Mouse (Mus musculus) limb, embryonic 13.5 days (tissue): ENCODE results near the gene Hivep1. TPM values are rescaled to one million over a fixed set of nuclear protein-coding genes. Genes with fewer than 3 reads are reported as not detected.
A peak's percentile ranks its signal among the peaks of the same experiment; 100 is the strongest.

ENCODE experiments used
- ATAC-seq: fragments of 200-750 bp; cut with Nextera tagmentation; 2 replicates; pipeline ENCODE4 v1.8.0; 2017; ENCODE audit warnings: low read depth, moderate number of reproducible peaks, moderate TSS enrichment; ENCODE audit not compliant: low FRiP score
- H3K27ac ChIP-seq: fragments of 300-500 bp; sonication (generic); 2 replicates; pipeline ENCODE4 v1.5.1; 2015; ENCODE audit warnings: inconsistent platforms, mild to moderate bottlenecking, moderate library complexity
- H3K27me3 ChIP-seq: fragments of 300-500 bp; sonication (generic); 2 replicates; pipeline ENCODE4 v1.6.1; 2015; ENCODE audit warnings: mild to moderate bottlenecking, inconsistent platforms
- H3K36me3 ChIP-seq: fragments of 300-500 bp; sonication (generic); 2 replicates; pipeline ENCODE4 v1.6.1; 2015; ENCODE audit warnings: inconsistent platforms, mild to moderate bottlenecking, moderate library complexity
- H3K4me1 ChIP-seq: fragments of 300-500 bp; sonication (generic); 2 replicates; pipeline ENCODE4 v1.6.1; 2015; ENCODE audit warnings: inconsistent platforms
- H3K4me2 ChIP-seq: fragments of 300-500 bp; sonication (generic); replicated peaks from 2 replicates; pipeline ENCODE4 v1.6.1; 2015; ENCODE audit warnings: inconsistent platforms, mild to moderate bottlenecking, moderate library complexity
- H3K4me3 ChIP-seq: fragments of 300-500 bp; sonication (generic); 2 replicates; pipeline ENCODE4 v1.5.1; 2015; ENCODE audit warnings: moderate library complexity, mild to moderate bottlenecking, inconsistent platforms
- H3K9ac ChIP-seq: fragments of 300-500 bp; sonication (generic); 2 replicates; pipeline ENCODE4 v1.6.1; 2015; ENCODE audit warnings: mild to moderate bottlenecking, inconsistent platforms
- H3K9me3 ChIP-seq: fragments of 300-500 bp; sonication (generic); 2 replicates; pipeline ENCODE4 v1.6.1; 2016; ENCODE audit warnings: inconsistent platforms
- WGBS: fragments of 180-500 bp; shearing (Covaris S2); methylation state at CpG from one replicate; pipeline ENCODE4 v1.1.7; 2015; 5-methylcytosine and 5-hydroxymethylcytosine counted together
- polyA plus RNA-seq: library from polyadenylated mRNA; unstranded; fragments of >200 nt; fragmentation: Nextera tagmentation; extraction: Ambion mirVana; gene quantifications from 2 replicates; pipeline ENCODE4 v1.2.1, GENCODE M21; 2015

The Hivep1 gene
- polyA plus RNA-seq, 1 experiment from 2014 or later: 14.4 TPM

DNA sequence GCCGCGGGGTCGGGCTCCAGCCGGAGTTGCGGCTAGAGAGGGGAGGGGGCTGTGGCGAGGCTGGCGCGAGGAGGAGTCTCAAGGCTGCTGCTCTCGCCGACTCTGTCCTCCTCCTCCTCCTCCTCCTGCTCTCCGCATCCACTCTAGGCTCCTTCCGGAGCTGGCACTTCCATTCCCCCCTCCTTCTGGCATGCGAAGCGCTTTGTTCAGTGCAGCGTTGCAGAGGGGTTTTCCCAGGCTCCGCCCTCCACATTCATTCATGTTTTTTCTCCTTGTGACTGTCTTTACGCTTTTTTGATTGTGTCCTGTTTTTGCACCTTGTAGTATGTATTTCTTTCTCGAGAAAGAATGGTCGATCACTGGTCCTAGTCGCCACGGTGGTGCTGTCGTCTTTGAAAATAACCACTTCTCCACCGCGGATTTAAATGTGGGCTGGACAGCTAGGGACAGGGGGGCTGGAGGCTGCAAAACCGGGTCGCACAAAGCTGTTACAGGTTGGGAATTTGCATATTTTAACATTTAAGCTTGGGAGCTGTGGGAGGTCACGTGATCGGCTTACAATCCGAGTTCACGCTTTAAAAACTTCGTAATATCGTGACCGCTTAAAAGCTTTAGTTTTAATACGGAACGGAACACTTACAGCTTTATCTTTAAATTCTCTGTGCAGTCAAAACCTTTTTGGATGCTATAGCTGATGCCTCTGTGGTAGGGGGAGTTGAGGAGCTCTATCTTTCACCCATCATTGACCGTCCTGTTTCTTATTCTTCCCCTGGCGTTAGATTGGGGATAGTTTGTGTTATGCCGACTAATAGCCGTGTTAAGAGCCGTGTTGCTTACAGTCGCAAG is 1.1 kb downstream of the Hivep1 start:
- H3K27me3 ChIP-seq: no peaks in the 10 kb centered on the region
- ATAC-seq: no peak; the same call in 1 of the 2 replicates
- no peaks in the 10 kb centered on the region for H3K9me3 ChIP-seq
- peak overlapping the region; percentile 89 for H3K4me3 ChIP-seq
- H3K27ac ChIP-seq: peak overlapping the region; percentile 96
- H3K4me1 ChIP-seq: peaks cover 22% of the 10 kb centered on the region
- peak overlapping the region; percentile 82 for H3K4me2 ChIP-seq
- under 1% methylated on average over 40 of the region's 41 CpGs for WGBS
- peak overlapping the region; percentile 91 for H3K9ac ChIP-seq
- peaks cover 21% of the 10 kb centered on the region for H3K36me3 ChIP-seq

DNA sequence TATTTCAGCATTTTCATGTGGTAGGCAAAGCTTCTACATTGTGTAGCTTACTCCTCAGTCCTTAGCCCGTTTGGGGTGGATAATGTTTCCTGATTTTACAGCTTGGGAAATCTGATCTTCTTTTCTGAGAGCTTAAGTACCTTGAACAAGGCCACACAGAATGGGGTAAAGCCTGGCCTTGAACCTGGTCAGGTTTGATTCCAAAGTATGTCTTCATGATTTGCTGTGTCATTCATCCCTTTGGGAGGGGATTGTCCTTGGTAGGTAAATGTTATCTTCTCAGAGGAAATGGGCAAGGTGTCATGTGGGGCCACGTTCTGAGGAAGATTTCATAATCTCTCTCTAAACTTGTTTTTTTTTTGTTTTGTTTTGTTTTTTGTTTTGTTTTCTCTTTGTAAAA is 1.8 kb downstream of the Hivep1 start:
- H3K4me2 ChIP-seq: peak overlapping the region; percentile 82
- peak overlapping the region; percentile 91; the same call in 1 of the 2 replicates for H3K9ac ChIP-seq
- H3K9me3 ChIP-seq: no peaks in the 10 kb centered on the region
- no peak for ATAC-seq
- H3K4me1 ChIP-seq: peaks cover 16% of the 10 kb centered on the region
- H3K4me3 ChIP-seq: peak overlapping the region; percentile 89
- no peaks in the 10 kb centered on the region for H3K27me3 ChIP-seq
- 39% methylated on average over 2 of the region's 2 CpGs for WGBS
- H3K36me3 ChIP-seq: peaks cover 21% of the 10 kb centered on the region
- H3K27ac ChIP-seq: no peak overlapping the region

DNA sequence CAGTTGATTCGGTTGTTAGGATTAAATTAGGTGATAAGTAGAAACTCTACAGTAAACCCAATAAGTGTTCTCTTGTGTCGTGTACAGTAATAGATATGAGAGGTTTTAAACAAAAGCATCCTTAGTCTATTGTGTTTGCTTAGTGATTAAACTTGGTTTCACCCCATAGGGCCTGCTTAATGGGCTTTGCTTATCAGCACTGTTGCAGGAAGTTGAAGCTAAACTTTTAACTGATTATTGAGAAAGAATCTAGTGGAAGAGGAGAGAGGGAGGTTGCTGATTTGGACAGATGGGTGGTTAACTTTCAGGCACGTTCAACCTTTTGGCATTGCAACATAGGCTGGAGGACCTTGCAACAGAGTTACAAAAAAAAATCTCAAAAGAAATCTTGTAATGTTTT is 2.3 kb downstream of the Hivep1 start:
- no peak overlapping the region for H3K4me2 ChIP-seq
- WGBS: 81% methylated on average over 3 of the region's 3 CpGs

DNA sequence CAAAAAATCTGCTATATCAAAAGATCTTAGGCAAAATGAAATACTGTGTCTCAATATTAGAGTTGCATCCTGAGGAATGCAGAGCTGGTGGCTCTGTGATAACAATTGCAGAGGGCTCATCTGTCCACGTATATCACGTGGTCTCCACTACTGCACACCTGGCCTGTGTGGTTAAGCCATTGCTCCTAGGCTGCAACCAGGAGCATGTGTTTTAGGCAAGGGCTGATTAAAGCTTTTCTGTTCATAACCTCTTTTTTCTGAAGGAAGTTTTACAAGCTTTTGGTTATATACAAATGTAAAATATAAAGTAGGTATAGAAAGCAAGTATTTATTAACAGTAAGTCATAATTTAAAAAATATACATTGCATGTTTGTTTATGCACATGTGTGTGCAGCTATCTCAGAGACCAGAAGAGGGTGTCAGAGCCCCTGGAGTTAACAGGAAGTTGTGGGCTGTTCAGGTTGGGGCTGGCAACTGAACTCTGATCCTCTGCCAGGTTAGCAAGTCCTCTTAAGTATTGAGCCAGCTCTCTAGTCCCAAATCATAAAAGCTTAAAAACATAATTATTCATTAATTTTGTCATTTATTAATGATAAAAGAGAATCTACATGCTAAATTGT is 5.0 kb downstream of the Hivep1 start:
- Histone ChIP-seq H3K9ac (no peak overlapping the region), H3K27me3 (no peaks in the 10 kb centered on the region), H3K4me1 (peaks cover 6% of the 10 kb centered on the region; the same call in 1 of the 2 replicates), H3K9me3 (no peaks in the 10 kb centered on the region), H3K27ac (no peak overlapping the region), H3K4me2 (no peak overlapping the region), H3K4me3 (no peak overlapping the region), H3K36me3 (peaks cover 42% of the 10 kb centered on the region)
- WGBS: 87% methylated on average over 2 of the region's 2 CpGs
- no peak for ATAC-seq

More for the DNA sequence above, 2.3 kb downstream of the Hivep1 start:
- peaks cover 12% of the 10 kb centered on the region for H3K4me1 ChIP-seq
- no peak overlapping the region for H3K27ac ChIP-seq
- no peaks in the 10 kb centered on the region for H3K27me3 ChIP-seq
- H3K36me3 ChIP-seq: peaks cover 21% of the 10 kb centered on the region
- H3K4me3 ChIP-seq: no peak overlapping the region
- no peak overlapping the region for H3K9ac ChIP-seq
- ATAC-seq: no peak
- H3K9me3 ChIP-seq: no peaks in the 10 kb centered on the region

DNA sequence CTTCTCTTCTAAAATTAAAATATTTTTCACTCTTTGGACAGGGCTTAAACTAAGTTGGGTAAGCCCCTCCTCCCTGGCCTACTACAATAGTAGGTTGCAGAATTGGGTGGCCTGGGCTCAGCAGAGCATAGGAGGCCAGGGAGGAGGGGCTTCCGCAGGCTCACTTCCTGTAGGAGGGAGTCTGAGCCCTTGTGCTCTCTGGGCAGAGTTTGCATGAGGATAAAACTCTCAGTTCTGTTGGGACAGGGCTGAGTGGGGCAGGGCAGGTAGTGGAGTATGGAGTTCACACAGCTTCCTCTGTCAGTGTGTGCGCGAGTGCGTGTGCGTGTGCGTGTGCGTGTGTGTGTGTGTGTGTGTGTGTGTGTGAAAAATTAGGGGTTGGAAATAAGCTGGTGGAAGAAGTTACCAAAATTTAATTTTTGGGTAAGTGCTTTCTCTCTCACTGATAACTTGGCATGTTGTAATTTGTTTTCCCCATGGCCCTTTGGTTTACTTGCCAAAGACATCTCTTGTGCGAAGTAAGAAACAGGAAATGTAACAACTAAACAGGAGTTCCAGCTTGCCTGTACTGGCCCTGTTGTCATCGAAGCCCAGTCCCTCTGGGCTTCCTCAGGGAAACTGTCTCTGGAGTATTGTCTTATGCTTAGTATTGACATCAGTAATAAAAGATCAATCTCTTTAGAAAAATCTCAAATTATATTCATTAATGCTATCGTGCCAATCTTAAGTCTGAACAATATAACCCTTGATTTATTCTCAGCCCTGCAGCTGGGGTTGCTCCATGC is 9.2 kb downstream of the Hivep1 start:
- H3K9ac ChIP-seq: no peak overlapping the region
- H3K9me3 ChIP-seq: no peaks in the 10 kb centered on the region
- no peak overlapping the region for H3K4me2 ChIP-seq
- no peak for ATAC-seq
- H3K4me3 ChIP-seq: no peak overlapping the region
- no peaks in the 10 kb centered on the region for H3K4me1 ChIP-seq
- no peaks in the 10 kb centered on the region for H3K27me3 ChIP-seq
- 90% methylated on average over 10 of the region's 10 CpGs for WGBS
- H3K27ac ChIP-seq: no peak overlapping the region
- H3K36me3 ChIP-seq: peaks cover 49% of the 10 kb centered on the region

DNA sequence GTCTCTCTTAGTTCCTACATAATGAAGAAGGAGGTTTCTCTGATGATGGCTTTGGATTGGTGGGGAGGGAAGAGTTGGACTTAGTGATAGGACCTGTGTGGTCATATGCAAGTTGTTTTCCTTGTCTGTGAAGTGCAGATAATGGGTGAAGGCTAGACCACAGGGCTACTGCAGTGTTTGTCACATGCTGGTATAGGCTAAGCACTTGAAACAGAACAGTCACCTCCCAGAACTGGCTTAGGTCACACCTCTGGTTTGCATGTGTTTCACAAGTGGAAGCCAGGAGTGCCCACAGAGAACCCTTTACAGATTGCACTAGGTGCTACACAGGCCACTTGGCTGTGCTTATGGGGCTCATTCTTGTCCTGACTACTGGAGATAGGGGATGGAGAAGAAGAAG is 12.4 kb downstream of the Hivep1 start:
- Histone ChIP-seq H3K4me3 (no peak overlapping the region), H3K9me3 (no peaks in the 10 kb centered on the region), H3K9ac (no peak overlapping the region), H3K27ac (no peak overlapping the region), H3K36me3 (peaks cover 49% of the 10 kb centered on the region), H3K27me3 (no peaks in the 10 kb centered on the region), H3K4me1 (no peaks in the 10 kb centered on the region), H3K4me2 (no peak overlapping the region)
- no peak for ATAC-seq

DNA sequence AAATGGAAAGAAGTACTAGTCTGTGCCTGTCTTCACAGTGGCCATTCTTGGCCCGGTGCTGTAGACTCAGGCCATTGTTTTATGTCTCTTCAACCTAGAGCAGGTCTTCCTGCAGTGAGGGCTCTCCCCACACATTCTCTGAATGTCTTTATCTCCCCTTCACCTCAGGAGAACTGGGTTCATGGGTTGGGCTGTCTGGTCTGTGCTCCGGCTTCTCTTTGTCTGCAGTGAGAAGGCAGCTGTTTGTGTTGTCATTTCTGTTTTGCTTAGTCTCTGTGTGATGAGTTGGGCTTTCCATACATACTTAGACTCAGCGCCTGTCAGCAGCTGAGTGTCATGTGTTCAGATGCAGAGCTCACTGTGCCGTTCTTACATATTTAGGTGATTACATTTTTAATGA is 18.4 kb downstream of the Hivep1 start:
- peaks cover 22% of the 10 kb centered on the region for H3K36me3 ChIP-seq
- H3K27me3 ChIP-seq: no peaks in the 10 kb centered on the region
- no peak for ATAC-seq
- H3K27ac ChIP-seq: no peak overlapping the region
- H3K9me3 ChIP-seq: no peaks in the 10 kb centered on the region
- no peak overlapping the region for H3K4me3 ChIP-seq
- no peak overlapping the region for H3K9ac ChIP-seq
- H3K4me1 ChIP-seq: peaks cover 7% of the 10 kb centered on the region; the same call in 1 of the 2 replicates
- no peak overlapping the region for H3K4me2 ChIP-seq
- 81% methylated on average over 4 of the region's 4 CpGs for WGBS

DNA sequence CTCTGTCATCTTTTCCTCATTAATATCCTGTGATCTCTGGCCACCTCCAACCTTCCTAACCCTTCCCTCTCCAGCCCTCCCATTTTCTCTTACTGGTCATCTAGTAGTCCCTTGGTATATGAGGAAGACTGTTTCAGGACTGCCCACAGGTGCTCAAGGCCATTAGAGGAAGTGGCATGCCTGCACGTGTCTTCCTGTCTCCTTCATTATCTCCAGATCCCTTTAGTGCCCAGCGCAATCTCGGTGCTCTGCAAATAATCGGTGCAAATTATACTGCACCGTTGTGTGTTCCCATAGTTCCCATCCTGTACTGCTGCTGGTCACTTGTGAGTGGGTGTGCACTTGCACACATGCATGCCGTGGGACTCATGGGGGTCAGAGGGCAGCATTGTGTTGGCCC is 19.2 kb downstream of the Hivep1 start:
- no peaks in the 10 kb centered on the region for H3K27me3 ChIP-seq
- 79% methylated on average over 6 of the region's 6 CpGs for WGBS
- H3K4me2 ChIP-seq: no peak overlapping the region
- no peak overlapping the region for H3K27ac ChIP-seq
- no peak overlapping the region for H3K4me3 ChIP-seq
- no peak overlapping the region for H3K9ac ChIP-seq
- no peak for ATAC-seq
- peaks cover 16% of the 10 kb centered on the region for H3K36me3 ChIP-seq
- H3K9me3 ChIP-seq: no peaks in the 10 kb centered on the region
- peaks cover 12% of the 10 kb centered on the region; the same call in 1 of the 2 replicates for H3K4me1 ChIP-seq

DNA sequence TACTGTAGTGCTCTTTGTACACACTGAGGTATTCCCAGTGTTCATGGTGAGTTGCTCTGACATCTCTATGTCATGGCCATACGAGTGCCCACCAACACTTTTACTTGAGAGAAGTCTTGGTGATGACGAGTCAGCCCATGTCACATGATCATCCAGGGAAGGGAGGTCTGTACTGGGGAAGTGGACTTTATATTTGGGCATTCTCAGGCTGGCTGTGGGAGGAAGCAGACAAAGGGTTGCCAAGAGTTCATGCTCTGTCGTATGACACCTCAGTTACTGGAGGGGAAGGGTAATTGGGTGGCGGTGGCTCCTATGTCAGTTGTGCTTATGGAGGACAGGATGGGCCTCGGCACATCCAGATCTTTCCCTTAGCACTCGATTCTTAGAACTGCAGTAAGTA is 21.5 kb downstream of the Hivep1 start:
- H3K27ac ChIP-seq: no peak overlapping the region
- H3K9me3 ChIP-seq: no peaks in the 10 kb centered on the region
- no peak for ATAC-seq
- no peak overlapping the region for H3K9ac ChIP-seq
- peaks cover 10% of the 10 kb centered on the region; the same call in 1 of the 2 replicates for H3K36me3 ChIP-seq
- peaks cover 17% of the 10 kb centered on the region; the same call in 1 of the 2 replicates for H3K4me1 ChIP-seq
- no peak overlapping the region for H3K4me2 ChIP-seq
- WGBS: 81% methylated on average over 6 of the region's 6 CpGs
- no peaks in the 10 kb centered on the region for H3K27me3 ChIP-seq
- no peak overlapping the region for H3K4me3 ChIP-seq

DNA sequence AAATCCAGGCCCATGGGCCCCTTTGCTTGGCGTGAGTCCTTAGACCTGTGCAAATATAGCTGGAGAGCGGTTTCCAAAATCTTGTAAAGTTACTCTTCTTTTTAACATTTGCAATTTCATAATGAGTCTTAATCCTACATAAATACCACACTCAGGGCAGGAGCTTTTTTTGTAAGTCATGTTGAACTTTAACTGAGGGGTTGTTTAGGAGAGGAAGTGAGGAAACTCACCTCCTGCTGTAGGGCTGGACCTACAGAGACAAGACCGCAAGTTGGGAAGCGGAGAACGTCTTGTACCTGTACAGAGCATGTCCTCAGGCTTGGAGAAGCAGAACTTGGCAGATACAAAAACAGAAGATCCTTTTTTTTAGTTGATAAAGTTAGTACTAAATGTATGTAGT is 23.7 kb downstream of the Hivep1 start:
- no peak overlapping the region for H3K4me3 ChIP-seq
- H3K4me2 ChIP-seq: no peak overlapping the region
- no peak overlapping the region for H3K27ac ChIP-seq
- peaks cover 17% of the 10 kb centered on the region; the same call in 1 of the 2 replicates for H3K4me1 ChIP-seq
- no peaks in the 10 kb centered on the region for H3K27me3 ChIP-seq
- no peak for ATAC-seq
- H3K36me3 ChIP-seq: peaks cover 6% of the 10 kb centered on the region; the same call in 1 of the 2 replicates
- WGBS: 68% methylated on average over 5 of the region's 5 CpGs
- H3K9me3 ChIP-seq: no peaks in the 10 kb centered on the region
- H3K9ac ChIP-seq: no peak overlapping the region

DNA sequence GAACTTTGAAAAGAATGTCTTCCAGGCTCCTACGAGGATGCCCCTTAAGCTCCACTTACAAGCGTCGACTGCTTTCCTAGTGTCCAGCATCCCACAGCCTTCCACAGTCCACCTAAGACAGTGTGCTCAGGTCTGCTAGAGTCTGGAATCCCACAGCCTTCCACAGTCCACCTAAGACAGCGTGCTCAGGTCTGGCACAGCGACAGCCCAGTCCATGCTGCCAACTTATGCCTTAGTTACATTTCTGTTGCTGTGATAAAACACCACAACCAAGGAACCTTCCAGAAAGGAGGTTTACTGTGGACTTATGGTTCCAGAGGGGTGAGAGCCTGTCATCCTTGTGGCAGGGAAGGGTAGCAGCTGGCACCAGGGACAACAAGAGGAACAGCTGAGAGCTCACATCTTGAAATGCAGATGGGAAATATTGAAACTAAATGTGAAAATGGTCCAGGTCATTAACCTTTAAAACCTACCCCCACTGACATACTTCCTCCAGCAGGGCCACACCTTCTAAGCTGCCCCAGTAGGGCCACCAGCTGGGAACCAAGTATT is 25.0 kb downstream of the Hivep1 start:
- WGBS: 91% methylated on average over 5 of the region's 5 CpGs
- H3K4me3 ChIP-seq: no peak overlapping the region
- peaks cover 17% of the 10 kb centered on the region; the same call in 1 of the 2 replicates for H3K4me1 ChIP-seq
- H3K9me3 ChIP-seq: no peaks in the 10 kb centered on the region
- no peak overlapping the region for H3K9ac ChIP-seq
- no peaks in the 10 kb centered on the region for H3K27me3 ChIP-seq
- H3K27ac ChIP-seq: no peak overlapping the region
- peaks cover 16% of the 10 kb centered on the region for H3K36me3 ChIP-seq
- ATAC-seq: no peak
- H3K4me2 ChIP-seq: no peak overlapping the region

DNA sequence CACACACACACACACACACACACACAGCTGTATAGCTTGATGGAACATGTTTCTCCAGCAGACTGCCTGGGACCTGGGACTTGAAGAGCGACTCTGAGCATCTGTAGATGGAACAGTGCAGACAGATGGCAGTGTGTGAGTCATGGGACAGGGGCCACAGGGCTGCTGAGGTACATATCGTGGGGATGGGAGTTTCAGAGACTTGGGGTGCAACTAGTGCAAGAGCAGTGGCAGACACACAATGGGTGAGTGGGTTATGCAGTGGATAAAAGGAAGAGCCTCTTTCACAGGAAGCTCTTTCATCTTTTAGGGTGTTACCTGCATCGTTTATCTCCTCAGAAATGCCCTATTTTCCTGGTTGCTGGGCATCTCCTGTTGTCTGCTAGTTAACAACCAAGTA is 25.8 kb downstream of the Hivep1 start:
- Histone ChIP-seq H3K9ac (no peak overlapping the region), H3K4me3 (no peak overlapping the region), H3K4me1 (peaks cover 16% of the 10 kb centered on the region; the same call in 1 of the 2 replicates), H3K4me2 (no peak overlapping the region), H3K36me3 (peaks cover 19% of the 10 kb centered on the region), H3K27ac (no peak overlapping the region), H3K9me3 (no peaks in the 10 kb centered on the region), H3K27me3 (no peaks in the 10 kb centered on the region)
- 81% methylated on average over 3 of the region's 3 CpGs for WGBS
- no peak for ATAC-seq
